Mouse (Mus musculus) adipocyte (in vitro differentiated cells): Measurements from ENCODE around the gene Dlgap1.

Source experiments
- DNase-seq: peaks from one replicate; pipeline ENCODE4 v3.0.0-alpha.2; 2016; ENCODE audit warnings: low spot score

Dlgap1 gene

GRCm38 (mm10) chr17:70755669-70756263 is 786.9 kb downstream of the Dlgap1 start:
- no peak for DNase-seq

- DNase-seq, result no peak
Observed at GRCm38 (mm10) chr17:70762001-70762400, 793.1 kb downstream of the Dlgap1 start.

- DNase-seq, result no peak
Observed at GRCm38 (mm10) chr17:70762634-70763033, 793.8 kb downstream of the Dlgap1 start.

- DNase-seq, result no peak
Observed at GRCm38 (mm10) chr17:70765337-70765736, 796.5 kb downstream of the Dlgap1 start.

GRCm38 (mm10) chr17:70765976-70766375 is 797.1 kb downstream of the Dlgap1 start:
- DNase-seq, result no peak

GRCm38 (mm10) chr17:70772120-70772899 is 803.4 kb downstream of the Dlgap1 start:
- DNase-seq, result no peak

- no peak for DNase-seq
Observed at GRCm38 (mm10) chr17:70779770-70780169, 810.9 kb downstream of the Dlgap1 start.

- DNase-seq, result no peak
Observed at GRCm38 (mm10) chr17:70780726-70781689, 812.1 kb downstream of the Dlgap1 start.

- DNase-seq, result no peak
Observed at GRCm38 (mm10) chr17:70783273-70783672, 814.4 kb downstream of the Dlgap1 start.

GRCm38 (mm10) chr17:70787366-70787765 is 818.5 kb downstream of the Dlgap1 start:
- no peak for DNase-seq

GRCm38 (mm10) chr17:70790801-70791200 is 821.9 kb downstream of the Dlgap1 start:
- no peak for DNase-seq

GRCm38 (mm10) chr17:70791596-70792275 is 822.9 kb downstream of the Dlgap1 start:
- peak; percentile 7 for DNase-seq

- DNase-seq, result no peak
Observed at GRCm38 (mm10) chr17:70794291-70794690, 825.4 kb downstream of the Dlgap1 start.

- DNase-seq, result no peak
Observed at GRCm38 (mm10) chr17:70794722-70795121, 825.8 kb downstream of the Dlgap1 start.

- no peak for DNase-seq
Observed at GRCm38 (mm10) chr17:70795196-70795595, 826.3 kb downstream of the Dlgap1 start.

- DNase-seq, result no peak
Observed at GRCm38 (mm10) chr17:70796940-70797772, 828.3 kb downstream of the Dlgap1 start.

GRCm38 (mm10) chr17:70797773-70798045 is 828.8 kb downstream of the Dlgap1 start:
- DNase-seq, result no peak

GRCm38 (mm10) chr17:70799266-70799665 is 830.4 kb downstream of the Dlgap1 start:
- DNase-seq, result no peak

- DNase-seq, result no peak
Observed at GRCm38 (mm10) chr17:70802022-70802421, 833.1 kb downstream of the Dlgap1 start.

- DNase-seq, result no peak
Observed at GRCm38 (mm10) chr17:70805866-70806265, 837.0 kb downstream of the Dlgap1 start.

GRCm38 (mm10) chr17:70806600-70806999 is 837.7 kb downstream of the Dlgap1 start:
- no peak for DNase-seq
